Mouse (Mus musculus) forebrain, embryonic 11.5 days (tissue): ENCODE data around the gene Paqr7. TPM values are rescaled to one million over a fixed set of nuclear protein-coding genes. Genes with fewer than 3 reads are reported as not detected.
A peak's percentile ranks its signal among the peaks of the same experiment; 100 is the strongest.

Experiments
- ATAC-seq: fragments of 200-750 bp; cut with Nextera tagmentation; replicated peaks from 2 replicates; pipeline ENCODE4 v1.8.0; 2017; ENCODE audit warnings: moderate TSS enrichment; ENCODE audit not compliant: low FRiP score
- DNase-seq: peaks from one replicate; pipeline ENCODE4 v3.0.0-alpha.2; 2017; ENCODE audit warnings: low spot score
- H3K27ac ChIP-seq: fragments of 300-500 bp; sonication (generic); 2 replicates; pipeline ENCODE4 v1.5.1; 2014; ENCODE audit warnings: low read depth, low read length
- H3K27me3 ChIP-seq: fragments of 300-500 bp; sonication (generic); 2 replicates; pipeline ENCODE4 v1.6.1; 2014; ENCODE audit warnings: mild to moderate bottlenecking, low read length, mixed read lengths; ENCODE audit not compliant: control insufficient read depth, insufficient read depth
- H3K36me3 ChIP-seq: fragments of 300-500 bp; sonication (generic); 2 replicates; pipeline ENCODE4 v1.6.1; 2014; ENCODE audit warnings: mild to moderate bottlenecking, low read length, moderate library complexity, mixed read lengths; ENCODE audit not compliant: control insufficient read depth, insufficient read depth
- H3K4me1 ChIP-seq: fragments of 300-500 bp; sonication (generic); replicated peaks from 2 replicates; pipeline ENCODE4 v1.6.1; 2014; ENCODE audit warnings: low read length, mixed read lengths; ENCODE audit not compliant: control insufficient read depth, insufficient read depth
- H3K4me2 ChIP-seq: fragments of 300-500 bp; sonication (generic); 2 replicates; pipeline ENCODE4 v1.6.1; 2014; ENCODE audit warnings: low read depth, mild to moderate bottlenecking, low read length, moderate library complexity, mixed read lengths; ENCODE audit not compliant: severe bottlenecking
- H3K4me3 ChIP-seq: fragments of 300-500 bp; sonication (generic); 2 replicates; pipeline ENCODE4 v1.5.1; 2014; ENCODE audit warnings: low read depth, low read length
- H3K9ac ChIP-seq: fragments of 300-500 bp; sonication (generic); 2 replicates; pipeline ENCODE4 v1.6.1; 2014; ENCODE audit warnings: low read length
- H3K9me3 ChIP-seq: fragments of 300-500 bp; sonication (generic); 2 replicates; pipeline ENCODE4 v1.6.1; 2016; ENCODE audit warnings: low read length, mixed read lengths; ENCODE audit not compliant: control insufficient read depth
- WGBS: fragments of 180-500 bp; shearing (Covaris S2); extraction: QIAGEN DNeasy Blood & Tissue Kit; methylation state at CpG from one replicate; pipeline ENCODE4 v1.1.7; 2014; 5-methylcytosine and 5-hydroxymethylcytosine counted together
- polyA plus RNA-seq: library from polyadenylated mRNA; unstranded; fragments of >200 nt; fragmentation: Nextera tagmentation; extraction: Ambion mirVana; gene quantifications from 2 replicates; pipeline ENCODE4 v1.2.1, GENCODE M21; 2014

Paqr7 gene
- polyA plus RNA-seq, 1 experiment from 2014 or later = 1.3 TPM

DNA sequence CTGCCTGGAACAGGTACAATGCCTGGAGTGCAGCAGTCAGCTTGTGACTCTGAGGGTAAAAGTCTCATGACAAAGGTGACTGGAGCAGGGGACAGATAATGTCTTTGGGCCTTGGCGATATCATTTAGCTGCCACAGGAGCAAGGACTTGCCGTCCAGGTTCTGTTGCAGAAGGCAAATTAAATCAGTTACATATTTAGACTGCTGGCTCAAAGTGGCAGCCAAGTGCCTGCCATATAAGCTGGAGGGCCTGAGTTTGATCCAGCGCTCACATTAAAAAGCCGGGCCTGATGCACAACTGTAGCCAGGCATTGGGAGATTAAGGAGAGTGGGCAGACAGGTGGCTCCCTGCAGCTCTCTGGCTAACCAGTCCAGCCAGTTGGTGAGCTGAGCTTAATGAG, 16.7 kb upstream of the Paqr7 start:
- Histone ChIP-seq H3K27ac (no peak overlapping the region), H3K27me3 (no peaks in the 10 kb centered on the region), H3K9ac (no peak overlapping the region), H3K4me3 (no peak overlapping the region), H3K9me3 (no peaks in the 10 kb centered on the region), H3K4me2 (no peak overlapping the region), H3K36me3 (peaks cover 8% of the 10 kb centered on the region), H3K4me1 (no peaks in the 10 kb centered on the region)
- ATAC-seq (no peak), DNase-seq (no peak)
- 89% methylated on average over 4 of the region's 4 CpGs for WGBS

DNA sequence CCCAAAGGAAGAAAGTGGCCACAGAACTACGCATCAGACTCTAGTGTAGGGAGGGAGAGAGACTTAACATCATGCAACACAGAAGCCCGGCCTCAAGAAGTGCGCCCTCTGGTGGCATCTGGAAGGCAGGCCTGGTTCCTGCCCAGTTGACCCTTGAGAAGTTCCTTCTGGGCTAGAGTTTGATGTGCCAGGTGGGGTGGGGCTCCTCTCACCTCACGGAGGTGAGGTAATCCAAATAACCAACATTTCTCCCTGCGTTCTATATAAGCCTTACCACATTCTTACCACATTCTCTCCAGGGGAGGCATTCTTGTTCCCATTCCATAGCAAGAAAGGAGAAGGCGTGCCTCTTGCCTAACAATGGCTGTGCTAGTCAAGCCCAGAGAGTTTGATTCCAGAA, 15.6 kb upstream of the Paqr7 start:
- Histone ChIP-seq H3K27me3 (no peaks in the 10 kb centered on the region), H3K9me3 (no peaks in the 10 kb centered on the region), H3K27ac (no peak overlapping the region), H3K4me3 (no peak overlapping the region), H3K4me1 (no peaks in the 10 kb centered on the region), H3K4me2 (no peak overlapping the region), H3K9ac (no peak overlapping the region), H3K36me3 (no peaks in the 10 kb centered on the region; the same call in 1 of the 2 replicates)
- peak; percentile 85 for DNase-seq
- peak; percentile 55; the same call in 1 of the 2 replicates for ATAC-seq
- WGBS = 20% methylated on average over 6 of the region's 6 CpGs

DNA sequence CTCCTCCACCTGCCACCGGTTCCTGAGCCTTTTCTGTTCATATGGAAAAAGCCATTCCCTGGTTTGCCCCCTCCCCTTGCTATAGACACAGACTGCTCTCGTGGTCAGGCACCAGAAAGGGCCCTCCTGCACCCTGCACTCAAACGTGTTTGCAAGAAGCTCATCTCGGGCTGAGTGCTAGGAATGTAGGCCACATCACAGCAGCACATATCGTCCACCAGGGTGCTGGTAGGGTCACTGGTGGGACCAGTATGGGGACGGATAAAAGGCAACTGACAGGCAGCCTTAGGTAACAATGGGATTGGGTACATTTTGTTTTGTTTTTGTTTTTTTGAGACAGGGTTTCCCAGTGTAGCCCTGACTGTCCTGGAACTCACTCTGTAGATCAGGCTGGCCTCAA, 15.2 kb upstream of the Paqr7 start:
- H3K27ac ChIP-seq = no peak overlapping the region
- no peaks in the 10 kb centered on the region for H3K4me1 ChIP-seq
- no peak overlapping the region for H3K4me3 ChIP-seq
- no peak for ATAC-seq
- DNase-seq = no peak
- no peak overlapping the region for H3K4me2 ChIP-seq
- H3K27me3 ChIP-seq = no peaks in the 10 kb centered on the region
- H3K36me3 ChIP-seq = no peaks in the 10 kb centered on the region
- H3K9ac ChIP-seq = no peak overlapping the region
- H3K9me3 ChIP-seq = no peaks in the 10 kb centered on the region
- 66% methylated on average over 6 of the region's 6 CpGs for WGBS

DNA sequence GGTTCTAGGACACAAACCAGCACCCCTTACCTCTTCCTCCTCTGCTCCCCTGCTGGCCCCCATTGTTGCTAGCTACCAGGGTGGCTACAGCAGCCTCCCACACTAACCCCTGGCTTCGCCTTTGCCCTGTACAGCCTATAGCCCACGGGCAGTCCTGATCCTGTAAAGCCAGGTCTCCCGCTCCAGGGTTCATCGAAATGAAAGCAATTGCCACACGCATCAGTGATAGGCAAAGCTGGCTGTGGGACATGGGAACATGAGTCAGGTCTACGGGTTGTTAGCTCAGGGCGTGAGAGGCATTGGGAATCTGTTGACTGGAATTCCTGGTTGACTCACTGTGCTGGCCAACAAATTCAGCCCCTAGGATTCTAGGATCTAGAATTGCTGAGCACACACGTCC, 14.1 kb upstream of the Paqr7 start:
- Histone ChIP-seq H3K27ac (no peak overlapping the region), H3K4me2 (no peak overlapping the region), H3K9ac (no peak overlapping the region), H3K36me3 (no peaks in the 10 kb centered on the region), H3K9me3 (no peaks in the 10 kb centered on the region), H3K4me3 (no peak overlapping the region), H3K27me3 (no peaks in the 10 kb centered on the region), H3K4me1 (no peaks in the 10 kb centered on the region)
- ATAC-seq = no peak
- DNase-seq = no peak
- WGBS = 82% methylated on average over 8 of the region's 8 CpGs

DNA sequence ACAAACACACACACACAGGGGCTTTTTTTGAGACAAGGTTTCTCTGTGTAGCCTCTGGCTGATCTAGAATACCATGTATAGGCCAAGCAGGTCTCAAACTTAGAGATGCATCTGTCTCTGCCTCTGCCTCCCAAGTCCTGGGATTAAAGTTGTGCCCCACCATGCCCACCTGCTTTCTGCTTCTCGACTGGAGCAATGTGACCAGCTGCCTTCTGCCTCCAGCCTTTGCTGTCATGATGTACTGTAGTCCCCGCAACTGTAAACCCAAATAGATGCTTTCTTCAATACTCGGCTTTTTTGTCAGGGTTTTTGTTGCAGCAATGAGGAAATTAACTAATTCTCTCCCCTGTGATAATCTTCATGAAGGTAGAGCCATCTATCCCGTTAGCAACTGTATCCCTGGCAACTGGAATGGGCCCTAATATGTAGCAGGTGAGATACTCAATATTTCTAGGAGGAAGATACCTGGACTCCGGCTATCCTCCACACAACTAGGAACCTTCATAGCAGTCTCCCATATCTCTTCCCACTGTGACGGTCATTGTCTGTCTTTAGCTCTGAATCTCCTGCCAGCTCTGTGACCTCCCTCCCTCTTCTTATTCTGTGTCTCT, 13.3 kb upstream of the Paqr7 start:
- DNase-seq (no peak), ATAC-seq (no peak)
- no peaks in the 10 kb centered on the region for H3K4me1 ChIP-seq
- no peaks in the 10 kb centered on the region for H3K9me3 ChIP-seq
- H3K27me3 ChIP-seq = no peaks in the 10 kb centered on the region
- WGBS = 69% methylated on average over 6 of the region's 6 CpGs
- no peak overlapping the region for H3K9ac ChIP-seq
- H3K36me3 ChIP-seq = no peaks in the 10 kb centered on the region
- no peak overlapping the region for H3K27ac ChIP-seq
- no peak overlapping the region for H3K4me3 ChIP-seq
- no peak overlapping the region for H3K4me2 ChIP-seq

DNA sequence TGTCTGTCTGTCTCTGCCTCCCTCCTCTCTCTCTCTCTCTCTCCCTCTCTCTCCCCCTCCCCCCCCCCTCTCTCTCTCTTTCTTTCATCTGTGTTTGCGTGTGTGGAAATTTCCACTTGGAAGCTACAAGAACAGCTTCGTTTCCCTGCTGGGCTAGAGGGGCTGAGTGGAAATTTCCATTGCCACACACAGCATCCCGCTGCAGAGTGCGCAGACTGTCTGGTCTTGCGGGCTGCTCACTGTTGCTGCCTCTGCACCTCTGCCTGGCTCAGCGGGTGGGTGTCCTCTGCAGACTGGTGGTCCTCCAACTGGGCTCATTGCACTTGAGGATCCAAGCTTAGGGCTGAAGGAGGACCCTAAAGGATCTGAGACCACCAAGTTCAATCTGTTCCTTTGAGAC, 12.8 kb upstream of the Paqr7 start:
- H3K36me3 ChIP-seq = no peaks in the 10 kb centered on the region
- DNase-seq (no peak), ATAC-seq (no peak)
- no peaks in the 10 kb centered on the region for H3K27me3 ChIP-seq
- H3K4me2 ChIP-seq = no peak overlapping the region
- WGBS = 63% methylated on average over 6 of the region's 6 CpGs
- H3K4me3 ChIP-seq = no peak overlapping the region
- no peaks in the 10 kb centered on the region for H3K9me3 ChIP-seq
- no peak overlapping the region for H3K9ac ChIP-seq
- no peak overlapping the region for H3K27ac ChIP-seq
- no peaks in the 10 kb centered on the region for H3K4me1 ChIP-seq

DNA sequence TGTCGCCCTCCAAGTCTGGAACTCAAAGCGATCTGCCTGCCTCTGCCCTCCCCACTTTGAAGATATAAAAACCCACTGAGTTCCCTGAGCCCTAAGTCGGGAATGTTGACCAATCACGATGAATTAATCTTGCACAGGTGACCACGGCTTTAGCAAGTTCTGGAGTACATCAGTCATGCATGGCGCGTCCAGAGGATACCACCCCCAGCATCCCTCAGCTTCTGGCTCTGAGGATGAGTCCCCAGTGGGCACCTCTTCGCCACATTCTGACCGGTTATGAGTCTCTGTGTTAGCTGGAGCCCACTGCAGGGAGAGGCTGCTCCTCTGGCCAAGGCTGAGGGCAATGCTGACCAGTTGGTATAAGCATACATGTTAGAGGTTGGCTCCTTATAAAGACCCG, 12.3 kb upstream of the Paqr7 start:
- Histone ChIP-seq H3K4me3 (no peak overlapping the region), H3K9ac (no peak overlapping the region), H3K27ac (no peak overlapping the region), H3K9me3 (no peaks in the 10 kb centered on the region), H3K4me2 (no peak overlapping the region), H3K36me3 (no peaks in the 10 kb centered on the region), H3K4me1 (no peaks in the 10 kb centered on the region), H3K27me3 (no peaks in the 10 kb centered on the region)
- no peak for DNase-seq
- whole genome bisulfite sequencing = 85% methylated on average over 10 of the region's 10 CpGs
- no peak for ATAC-seq

DNA sequence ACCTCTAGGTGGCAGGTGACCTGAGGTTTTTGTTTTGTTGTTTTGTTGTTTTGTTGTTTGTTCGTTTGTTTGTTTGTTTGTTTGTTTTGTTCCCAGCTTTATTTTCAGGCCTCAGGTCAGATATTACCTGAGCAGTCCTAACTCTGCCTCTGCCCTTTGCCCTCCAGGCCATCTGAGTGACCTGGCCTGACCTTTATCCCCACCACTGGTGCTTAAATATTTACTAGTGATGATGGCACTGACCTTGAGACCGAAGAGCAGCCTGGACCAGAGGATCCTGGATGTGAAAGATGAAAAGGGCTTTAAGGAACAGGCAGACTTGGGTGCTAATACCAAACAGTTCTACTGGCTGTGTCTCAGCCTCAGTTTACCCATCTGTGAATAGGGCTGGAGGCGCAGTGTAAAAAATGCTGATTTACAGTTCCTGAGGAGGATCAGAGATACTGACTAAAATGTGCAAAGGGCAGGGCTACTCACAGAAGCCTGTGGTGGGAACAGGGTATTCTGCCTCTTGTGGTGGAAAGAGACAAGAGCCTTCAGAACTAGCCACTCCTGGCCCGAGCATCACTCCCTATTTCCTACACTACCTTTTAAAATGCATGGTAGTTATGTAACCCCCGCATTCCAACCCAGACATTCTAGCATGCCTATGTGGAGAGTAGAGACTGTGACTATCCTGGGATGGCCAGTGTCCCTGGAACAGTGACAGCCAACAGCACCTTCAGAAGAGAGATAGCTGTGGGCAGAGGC, 11.2 kb upstream of the Paqr7 start:
- DNase-seq (no peak), ATAC-seq (no peak)
- Histone ChIP-seq H3K27me3 (no peaks in the 10 kb centered on the region), H3K9ac (no peak overlapping the region), H3K36me3 (no peaks in the 10 kb centered on the region), H3K4me1 (no peaks in the 10 kb centered on the region), H3K4me3 (no peak overlapping the region), H3K4me2 (no peak overlapping the region), H3K9me3 (no peaks in the 10 kb centered on the region), H3K27ac (no peak overlapping the region)
- WGBS = 88% methylated on average over 5 of the region's 5 CpGs

DNA sequence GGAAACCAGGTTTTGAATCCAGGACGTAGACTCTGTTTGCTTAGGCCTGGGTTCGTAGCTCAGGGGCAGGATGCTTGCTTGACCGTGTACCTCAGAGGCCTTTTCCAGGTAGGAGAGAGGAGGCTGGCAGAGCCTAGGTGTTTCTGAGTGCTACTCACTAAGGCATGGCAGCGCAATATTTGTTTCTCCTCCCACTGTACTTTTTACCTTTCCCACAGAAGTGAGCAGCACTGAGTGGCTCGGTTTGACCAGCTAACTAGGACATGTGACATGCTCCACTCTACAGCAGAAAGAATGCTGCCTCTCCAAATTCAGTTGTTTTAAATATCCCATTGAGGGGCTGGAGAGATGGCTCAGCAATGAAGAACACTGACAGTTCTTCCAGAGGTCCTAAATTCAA, 8.3 kb upstream of the Paqr7 start:
- no peak overlapping the region for H3K4me3 ChIP-seq
- no peaks in the 10 kb centered on the region for H3K9me3 ChIP-seq
- no peaks in the 10 kb centered on the region for H3K4me1 ChIP-seq
- H3K9ac ChIP-seq = no peak overlapping the region
- DNase-seq = no peak
- ATAC-seq = no peak
- no peaks in the 10 kb centered on the region for H3K27me3 ChIP-seq
- no peak overlapping the region for H3K27ac ChIP-seq
- H3K4me2 ChIP-seq = no peak overlapping the region
- no peaks in the 10 kb centered on the region for H3K36me3 ChIP-seq
- 94% methylated on average over 5 of the region's 5 CpGs for WGBS
